Mouse (Mus musculus) layer of hippocampus, adult 2 months (tissue): ENCODE results near the gene Gsk3a. TPM values are rescaled to one million over a fixed set of nuclear protein-coding genes. Genes with fewer than 3 reads are reported as not detected.

Experiments
- DNase-seq, 2 experiments: peaks; one replicate each; pipeline ENCODE4 v3.0.0; 2022; ENCODE audit warnings: low spot score in 2 of 2
- H3K27ac ChIP-seq: fragments of 200-600 bp; 2 replicates; pipeline ENCODE4 v1.8.1; 2022
- H3K4me3 ChIP-seq: fragments of 200-600 bp; 2 replicates; pipeline ENCODE4 v1.8.1; 2022; ENCODE audit warnings: mild to moderate bottlenecking
- CTCF ChIP-seq: fragments of 200-600 bp; conservative IDR thresholded peaks from 2 replicates; pipeline ENCODE4 v1.8.1; 2022; ENCODE audit warnings: antibody characterized with exemption, mild to moderate bottlenecking, moderate library complexity
- total RNA-seq, 2 experiments: library from RNA; stranded (reverse); gene quantifications; 2 replicates each; pipeline ENCODE4 v1.2.3; 2021

Gene Gsk3a
- total RNA-seq, 2 experiments from 2014 or later, result 206 to 220 TPM

GRCm38 (mm10) chr7:25251071-25251791 is 13.6 kb upstream of the Gsk3a start:
- H3K4me3 ChIP-seq, result peak overlapping the region; percentile 97
- peak in 1 of 2 experiments; percentile 51 for DNase-seq
- H3K27ac ChIP-seq, result peak overlapping the region; percentile 99
- TF ChIP-seq CTCF, result no peak

- Histone ChIP-seq H3K27ac (peak within 1 kb of the TSS; percentile 99), H3K4me3 (peak within 1 kb of the TSS; percentile 97)
- no peak for TF ChIP-seq CTCF
- DNase-seq, result peak; percentile 93 to 98
These were observed 12.7 kb upstream of the Gsk3a start, which contains the start of gene Erf for GRCm38 (mm10) chr7:25250141-25250972. Erf (minus strand) TSS chr7:25250761.

GRCm38 (mm10) chr7:25249314-25250140 is 11.9 kb upstream of the Gsk3a start:
- no peak for TF ChIP-seq CTCF
- Histone ChIP-seq H3K27ac (peak overlapping the region; percentile 99), H3K4me3 (peak overlapping the region; percentile 97)
- DNase-seq, result peak; percentile 67 to 72

- H3K4me3 ChIP-seq, result peak overlapping the region; percentile 97
- peak overlapping the region; percentile 99 for H3K27ac ChIP-seq
- no peak for DNase-seq
- TF ChIP-seq CTCF, result no peak
These were observed 11.2 kb upstream of the Gsk3a start for GRCm38 (mm10) chr7:25248846-25249313.

- DNase-seq, result peak; percentile 80 to 87
- no peak for TF ChIP-seq CTCF
- peak overlapping the region; percentile 97 for H3K4me3 ChIP-seq
- peak overlapping the region; percentile 99 for H3K27ac ChIP-seq
These were observed 10.5 kb upstream of the Gsk3a start for GRCm38 (mm10) chr7:25248018-25248647.

GRCm38 (mm10) chr7:25247498-25247897 is 9.8 kb upstream of the Gsk3a start:
- H3K4me3 ChIP-seq, result peak overlapping the region; percentile 97
- no peak for TF ChIP-seq CTCF
- DNase-seq, result peak in 1 of 2 experiments; percentile 18
- peak overlapping the region; percentile 99 for H3K27ac ChIP-seq

- peak overlapping the region; percentile 97 for H3K4me3 ChIP-seq
- TF ChIP-seq CTCF, result no peak
- DNase-seq, result no peak
- peak overlapping the region; percentile 99 for H3K27ac ChIP-seq
These were observed 9.1 kb upstream of the Gsk3a start for GRCm38 (mm10) chr7:25246759-25247137.

- peak overlapping the region; percentile 99 for H3K27ac ChIP-seq
- DNase-seq, result peak; percentile 74 to 82
- H3K4me3 ChIP-seq, result peak overlapping the region; percentile 97
- TF ChIP-seq CTCF, result no peak
These were observed 8.6 kb upstream of the Gsk3a start for GRCm38 (mm10) chr7:25246079-25246758.

- no peak for TF ChIP-seq CTCF
- peak overlapping the region; percentile 99 for H3K27ac ChIP-seq
- DNase-seq, result peak in 1 of 2 experiments; percentile 22
These were observed 7.1 kb upstream of the Gsk3a start for GRCm38 (mm10) chr7:25244562-25245369.

GRCm38 (mm10) chr7:25243361-25243760 is 5.7 kb upstream of the Gsk3a start:
- no peak for TF ChIP-seq CTCF
- no peak overlapping the region for H3K4me3 ChIP-seq
- peak in 1 of 2 experiments; percentile 6 for DNase-seq
- peak overlapping the region; percentile 55; the same call in 1 of the 2 replicates for H3K27ac ChIP-seq

More at GRCm38 (mm10) chr7:25244562-25245369, 7.1 kb upstream of the Gsk3a start:
- peak overlapping the region; percentile 22 for H3K4me3 ChIP-seq

GRCm38 (mm10) chr7:25241062-25241461 is 3.4 kb upstream of the Gsk3a start:
- H3K4me3 ChIP-seq, result no peak overlapping the region
- TF ChIP-seq CTCF, result peak; percentile 85
- DNase-seq, result peak; percentile 76 to 88
- peak overlapping the region; percentile 100 for H3K27ac ChIP-seq
